ENCODE assay signal across 15 mouse cellular contexts in genomic region chr19:24542293-24542675, GRCm38 (mm10).
"Had no signal": no experiment of that assay in that cellular context is flagged by ENCODE, and none has a peak within 500 bp of the region (broad histone marks: within the 10 kb centered on the region; RNA-seq: fewer than 3 reads in every experiment).

No protein-coding gene starts in this region.

- H3K27ac ChIP-seq: kidney, embryonic 15.5 days; left cerebral cortex, adult 2 months; liver, embryonic 13.5 days; macrophage; stomach, postnatal 0 days had no signal

- H3K4me1 ChIP-seq: kidney, embryonic 15.5 days had no signal

- H3K4me3 ChIP-seq: kidney, embryonic 15.5 days; left cerebral cortex, adult 2 months; liver, embryonic 13.5 days had no signal

- ATAC-seq: lung, postnatal 0 days had no signal

- H3K9me3 ChIP-seq: kidney, embryonic 15.5 days; liver, embryonic 13.5 days had no signal

- DNase-seq: kidney, adult 8-10 months; kidney, postnatal 10 days; kidney, postnatal 36 days; layer of hippocampus, postnatal 36 days; liver, embryonic 13.5 days; lung, embryonic 14.5 days; midbrain, embryonic 14.5 days; right cerebral cortex, postnatal 4 days; thymus, adult 18-20 months; thymus, postnatal 36 days had no signal

- H3K9ac ChIP-seq: kidney, embryonic 15.5 days; liver, embryonic 13.5 days; lung, embryonic 14.5 days had no signal

- H3K27me3 ChIP-seq: kidney, embryonic 15.5 days; liver, embryonic 13.5 days had no signal

- H3K36me3 ChIP-seq: kidney, embryonic 15.5 days; liver, embryonic 13.5 days had no signal
